Mouse (Mus musculus): ENCODE measurements around the gene Tmem106a. TPM values are rescaled to one million over a fixed set of nuclear protein-coding genes. Genes with fewer than 3 reads are reported as not detected.
A peak's percentile ranks its signal among the peaks of the same experiment; 100 is the strongest.

Tmem106a gene
- polyA plus RNA-seq (2012; rRNA removed): 9.3 and 11.6 TPM in 2 replicates
- 3.8 and 5.4 TPM in 2 replicates for polyA plus RNA-seq (2014; fragmentation: Nextera tagmentation; extraction: Ambion mirVana)

DNA sequence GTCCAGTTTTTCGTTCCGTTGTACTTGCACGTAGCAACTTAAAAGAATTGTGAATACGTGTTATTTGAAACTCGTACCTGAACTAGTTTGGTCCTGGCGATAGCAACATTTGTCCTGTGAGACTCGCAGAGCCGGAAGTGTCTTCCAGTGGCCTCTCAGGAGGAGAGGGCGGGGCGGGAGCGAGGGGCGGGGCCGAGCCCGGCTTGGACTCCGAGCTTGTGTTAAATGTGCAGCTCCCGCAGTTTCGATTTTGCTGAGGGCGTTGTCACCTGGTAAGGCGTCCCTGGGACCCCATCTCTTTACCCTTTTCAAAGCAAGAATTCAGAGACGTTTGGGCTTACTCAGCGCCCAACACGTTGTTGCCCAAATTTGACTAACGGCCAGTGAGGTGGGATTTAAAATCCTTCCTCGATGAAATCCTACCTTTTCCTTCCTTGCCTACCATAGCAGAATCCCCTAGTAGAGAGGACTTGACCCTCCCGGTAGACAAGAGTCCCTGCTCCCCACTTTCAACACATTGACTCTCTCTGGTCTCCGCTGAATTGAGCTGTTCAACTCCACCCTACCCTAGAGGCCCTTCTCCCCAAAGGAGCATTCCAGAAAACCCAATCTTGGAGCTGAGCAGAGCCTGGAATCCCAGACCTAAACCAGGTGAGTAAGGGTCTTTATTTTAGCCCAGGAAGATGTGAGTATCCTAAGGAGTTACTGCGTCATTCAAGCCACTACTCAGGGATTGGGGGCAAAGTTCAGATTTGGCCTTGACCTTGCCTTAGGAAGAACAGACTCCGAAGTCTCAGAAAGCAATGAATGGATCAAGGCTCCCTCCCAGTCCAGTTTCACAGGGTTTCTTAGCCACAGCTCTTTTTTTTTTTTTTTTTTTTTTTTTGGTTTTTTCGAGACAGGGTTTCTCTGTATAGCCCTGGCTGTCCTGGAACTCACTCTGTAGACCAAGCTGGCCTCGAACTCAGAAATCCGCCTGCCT, at the start of gene Tmem106a:
Gene Tmem106a (plus strand): TSS at position 189 of the 982 bp plus-strand sequence.
- Histone ChIP-seq H3K27ac (replicated peaks; ENCODE audit: low read depth, low read length) (no peak within 1 kb of the TSS), H3K4me3 (replicated peaks; ENCODE audit: low read length) (peak within 1 kb of the TSS; percentile 34), H3K36me3 (ENCODE audit: control insufficient read depth, insufficient read depth, low read length) (peaks cover 41% of the 10 kb centered on the region), H3K9me3 (ENCODE audit: control insufficient read depth, low read length) (no peaks in the 10 kb centered on the region), H3K4me1 (ENCODE audit: control insufficient read depth, insufficient read depth, low read length) (no peaks in the 10 kb centered on the region), H3K27me3 (ENCODE audit: control insufficient read depth, insufficient read depth, low read length) (no peaks in the 10 kb centered on the region), H3K4me2 (replicated peaks; ENCODE audit: low read depth, low read length, severe bottlenecking) (peak within 1 kb of the TSS; percentile 46), H3K9ac (ENCODE audit: low read depth, low read length, severe bottlenecking) (peak within 1 kb of the TSS; percentile 17; the same call in 1 of the 2 replicates)
- 16% methylated on average over 29 of the region's 31 CpGs for WGBS
- ATAC-seq (ENCODE audit: low FRiP score, low read depth) (no peak), DNase-seq (ENCODE audit: low spot score) (peak; percentile 60)
- TF ChIP-seq POLR2A (IDR thresholded peaks at IDR 0.05; ENCODE audit: borderline replicate concordance, extremely low read depth, insufficient read depth, insufficient read length): no peak

DNA sequence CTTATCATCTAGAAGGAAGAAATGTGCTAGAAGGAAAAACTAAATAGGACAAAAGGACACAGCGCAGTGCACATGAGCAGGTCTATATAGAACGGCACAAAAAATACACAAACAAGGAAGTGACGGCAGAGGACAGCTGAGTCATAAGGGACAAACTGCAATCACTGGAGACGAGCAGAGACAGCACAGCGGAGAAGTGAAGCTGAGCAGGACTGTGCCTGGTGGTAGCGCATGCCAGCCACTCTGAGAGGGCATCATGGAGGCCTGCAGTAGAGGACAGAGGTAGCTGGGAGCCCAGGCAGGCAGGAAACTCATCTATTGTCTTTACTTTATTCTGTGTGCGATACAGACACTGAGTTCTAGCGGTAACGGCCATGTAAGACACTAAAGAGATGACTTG, 38.5 kb upstream of the Tmem106a start:
- ATAC-seq (ENCODE audit: low FRiP score, low read depth) (no peak), DNase-seq (ENCODE audit: low spot score) (no peak)
- no peak overlapping the region for H3K9ac ChIP-seq (ENCODE audit: low read depth, low read length, severe bottlenecking)
- no peak overlapping the region for H3K27ac ChIP-seq (replicated peaks; ENCODE audit: low read depth, low read length)
- no peaks in the 10 kb centered on the region for H3K4me1 ChIP-seq (ENCODE audit: control insufficient read depth, insufficient read depth, low read length)
- H3K36me3 ChIP-seq (ENCODE audit: control insufficient read depth, insufficient read depth, low read length): peaks cover 24% of the 10 kb centered on the region; the same call in 1 of the 2 replicates
- WGBS: 92% methylated on average over 9 of the region's 9 CpGs
- TF ChIP-seq POLR2A (IDR thresholded peaks at IDR 0.05; ENCODE audit: borderline replicate concordance, extremely low read depth, insufficient read depth, insufficient read length): no peak
- H3K9me3 ChIP-seq (ENCODE audit: control insufficient read depth, low read length): no peaks in the 10 kb centered on the region
- H3K4me2 ChIP-seq (replicated peaks; ENCODE audit: low read depth, low read length, severe bottlenecking): no peak overlapping the region
- H3K27me3 ChIP-seq (ENCODE audit: control insufficient read depth, insufficient read depth, low read length): no peaks in the 10 kb centered on the region
- no peak overlapping the region for H3K4me3 ChIP-seq (replicated peaks; ENCODE audit: low read length)

DNA sequence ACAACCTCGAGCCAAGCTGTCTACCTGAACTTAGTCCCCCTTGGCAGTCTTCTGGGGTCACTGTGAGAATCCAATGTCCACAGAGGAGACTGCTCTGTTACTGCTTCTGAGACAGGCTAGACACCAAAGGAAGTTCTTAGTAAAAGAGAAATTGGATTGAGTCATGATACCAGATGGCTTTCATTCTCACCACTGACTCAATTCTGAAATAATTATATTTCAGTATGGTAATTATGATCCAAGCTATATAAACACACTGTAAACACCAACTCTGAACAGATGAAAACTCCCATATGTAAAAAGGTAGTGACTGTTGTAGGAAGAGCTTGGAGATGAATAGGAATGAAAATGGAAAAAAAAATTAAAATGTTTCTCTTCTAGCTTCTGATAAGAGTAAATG, 37.9 kb upstream of the Tmem106a start:
- H3K4me3 ChIP-seq (replicated peaks; ENCODE audit: low read length): no peak overlapping the region
- H3K27ac ChIP-seq (replicated peaks; ENCODE audit: low read depth, low read length): no peak overlapping the region
- peaks cover 27% of the 10 kb centered on the region; the same call in 1 of the 2 replicates for H3K36me3 ChIP-seq (ENCODE audit: control insufficient read depth, insufficient read depth, low read length)
- H3K9me3 ChIP-seq (ENCODE audit: control insufficient read depth, low read length): no peaks in the 10 kb centered on the region
- ATAC-seq (ENCODE audit: low FRiP score, low read depth) (no peak), DNase-seq (ENCODE audit: low spot score) (no peak)
- H3K27me3 ChIP-seq (ENCODE audit: control insufficient read depth, insufficient read depth, low read length): no peaks in the 10 kb centered on the region
- 68% methylated on average over 1 of the region's 1 CpGs for WGBS
- H3K4me2 ChIP-seq (replicated peaks; ENCODE audit: low read depth, low read length, severe bottlenecking): no peak overlapping the region
- no peak for TF ChIP-seq POLR2A (IDR thresholded peaks at IDR 0.05; ENCODE audit: borderline replicate concordance, extremely low read depth, insufficient read depth, insufficient read length)
- H3K4me1 ChIP-seq (ENCODE audit: control insufficient read depth, insufficient read depth, low read length): no peaks in the 10 kb centered on the region
- H3K9ac ChIP-seq (ENCODE audit: low read depth, low read length, severe bottlenecking): no peak overlapping the region

DNA sequence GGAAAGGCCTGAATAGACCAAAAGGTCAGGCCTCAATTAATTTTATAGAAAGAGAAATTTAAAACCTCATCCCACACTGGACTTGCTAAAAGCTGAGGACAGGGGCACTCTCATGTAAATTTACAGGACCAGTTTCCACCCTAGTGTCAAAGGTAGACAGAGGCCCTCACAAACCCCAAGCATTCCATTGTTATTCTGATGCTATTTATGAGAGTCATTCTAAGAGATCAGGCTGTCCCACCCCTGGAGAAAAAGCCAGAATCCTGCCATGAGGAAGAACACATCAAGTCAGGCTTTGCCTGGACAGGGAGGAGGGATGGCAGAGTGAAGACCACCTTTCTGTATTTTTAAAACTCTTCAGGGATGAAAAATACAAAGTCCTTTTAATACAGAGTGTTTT, 33.5 kb upstream of the Tmem106a start:
- TF ChIP-seq POLR2A (IDR thresholded peaks at IDR 0.05; ENCODE audit: borderline replicate concordance, extremely low read depth, insufficient read depth, insufficient read length): no peak
- H3K27me3 ChIP-seq (ENCODE audit: control insufficient read depth, insufficient read depth, low read length): no peaks in the 10 kb centered on the region
- no peak overlapping the region for H3K4me2 ChIP-seq (replicated peaks; ENCODE audit: low read depth, low read length, severe bottlenecking)
- H3K9ac ChIP-seq (ENCODE audit: low read depth, low read length, severe bottlenecking): no peak overlapping the region
- H3K27ac ChIP-seq (replicated peaks; ENCODE audit: low read depth, low read length): no peak overlapping the region
- ATAC-seq (ENCODE audit: low FRiP score, low read depth) (no peak), DNase-seq (ENCODE audit: low spot score) (no peak)
- peaks cover 7% of the 10 kb centered on the region for H3K4me1 ChIP-seq (ENCODE audit: control insufficient read depth, insufficient read depth, low read length)
- H3K9me3 ChIP-seq (ENCODE audit: control insufficient read depth, low read length): no peaks in the 10 kb centered on the region
- no peak overlapping the region for H3K4me3 ChIP-seq (replicated peaks; ENCODE audit: low read length)
- H3K36me3 ChIP-seq (ENCODE audit: control insufficient read depth, insufficient read depth, low read length): peaks cover 17% of the 10 kb centered on the region; the same call in 1 of the 2 replicates

DNA sequence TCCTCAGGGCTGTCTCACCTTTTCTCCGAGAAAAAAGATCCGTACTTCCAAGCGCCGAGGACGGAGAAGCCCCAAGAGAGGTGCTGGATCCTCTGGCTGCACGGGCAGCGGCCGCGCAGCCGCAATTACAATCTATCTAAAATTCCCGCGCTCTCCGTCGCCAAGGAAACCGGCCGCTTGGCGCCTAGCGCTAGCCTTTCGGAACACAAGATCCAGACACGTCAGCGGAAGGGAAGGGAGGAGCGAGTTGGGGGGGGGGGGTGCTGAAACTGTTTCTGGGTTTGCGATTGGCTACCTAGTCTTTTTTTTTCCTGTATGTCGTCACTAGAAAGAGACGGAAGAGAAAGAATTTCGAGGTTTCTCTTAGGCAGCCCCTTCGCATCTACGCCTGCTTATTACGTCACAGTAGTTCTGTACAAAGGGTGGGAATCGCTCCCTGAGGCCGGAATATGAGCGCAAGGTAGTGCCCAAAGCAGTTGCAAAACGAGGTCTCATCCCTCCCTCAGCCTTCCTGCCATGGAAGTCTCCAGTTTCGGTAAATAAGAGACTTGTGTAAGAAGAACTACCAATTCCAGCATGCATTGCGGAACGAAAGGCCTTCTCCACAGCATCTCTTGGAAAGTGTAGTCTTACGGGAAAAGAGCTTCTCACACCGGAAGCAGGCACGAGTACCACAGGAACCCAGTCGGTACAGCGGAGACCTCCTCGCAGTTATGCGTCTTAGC, 30.1 kb upstream of the Tmem106a start, which contains the start of the genes Brca1 and Nbr1:
Gene Brca1 (minus strand): TSS at position 205 of the 725 bp plus-strand sequence.
Gene Nbr1 (plus strand): TSS at position 399 of the 725 bp plus-strand sequence.
- peak within 1 kb of the TSS; percentile 76 for H3K4me2 ChIP-seq (replicated peaks; ENCODE audit: low read depth, low read length, severe bottlenecking)
- TF ChIP-seq POLR2A (IDR thresholded peaks at IDR 0.05; ENCODE audit: borderline replicate concordance, extremely low read depth, insufficient read depth, insufficient read length): no peak
- H3K27ac ChIP-seq (replicated peaks; ENCODE audit: low read depth, low read length): peak within 1 kb of the TSS; percentile 93
- peaks cover 19% of the 10 kb centered on the region for H3K4me1 ChIP-seq (ENCODE audit: control insufficient read depth, insufficient read depth, low read length)
- peak within 1 kb of the TSS; percentile 81 for H3K9ac ChIP-seq (ENCODE audit: low read depth, low read length, severe bottlenecking)
- under 1% methylated on average over 43 of the region's 43 CpGs for WGBS
- peaks cover 25% of the 10 kb centered on the region for H3K36me3 ChIP-seq (ENCODE audit: control insufficient read depth, insufficient read depth, low read length)
- peak within 1 kb of the TSS; percentile 68 for H3K4me3 ChIP-seq (replicated peaks; ENCODE audit: low read length)
- H3K9me3 ChIP-seq (ENCODE audit: control insufficient read depth, low read length): no peaks in the 10 kb centered on the region
- H3K27me3 ChIP-seq (ENCODE audit: control insufficient read depth, insufficient read depth, low read length): no peaks in the 10 kb centered on the region
- ATAC-seq (ENCODE audit: low FRiP score, low read depth) (peak; percentile 81), DNase-seq (ENCODE audit: low spot score) (peak; percentile 98)
